In genomic region chr2:156307261-156307660, GRCm38 (mm10) we compare ENCODE assay signal across 8 mouse cellular contexts. TPM values are rescaled to one million over a fixed set of nuclear protein-coding genes. Genes with fewer than 3 reads are reported as not detected.
DNase-seq lines count a peak whose midpoint lies in the region; TF ChIP-seq lines count a peak whose summit lies in the region.

No protein-coding gene starts in this region.

- no peaks in the 10 kb centered on the region; the same call in 1 of the 2 replicates for H3K4me1 ChIP-seq in spleen, adult 2 months (ENCODE audit: control insufficient read depth, insufficient read depth, insufficient read length)
- peaks cover 6% of the 10 kb centered on the region for H3K4me1 ChIP-seq in embryonic facial prominence, embryonic 10.5 days
- peaks cover 12% of the 10 kb centered on the region for H3K4me1 ChIP-seq in forebrain, embryonic 10.5 days

- H3K36me3 ChIP-seq in spleen, adult 2 months (ENCODE audit: control insufficient read depth, insufficient read depth, low read length) = peaks cover 10% of the 10 kb centered on the region
- peaks cover 72% of the 10 kb centered on the region for H3K36me3 ChIP-seq in embryonic facial prominence, embryonic 10.5 days (replicated peaks)
- H3K36me3 ChIP-seq in forebrain, embryonic 10.5 days (replicated peaks) = peaks cover 82% of the 10 kb centered on the region

- H3K27ac ChIP-seq in gastrocnemius, adult 2 months = no peak overlapping the region
- H3K27ac ChIP-seq in spleen, adult 2 months (ENCODE audit: insufficient read depth, low read length) = no peak overlapping the region
- no peak overlapping the region for H3K27ac ChIP-seq in embryonic facial prominence, embryonic 10.5 days (replicated peaks)
- no peak overlapping the region for H3K27ac ChIP-seq in forebrain, embryonic 10.5 days

- no peak for TF ChIP-seq POLR2A in spleen, adult 2 months (IDR thresholded peaks at IDR 0.05; ENCODE audit: low read depth, low read length)

- no peak overlapping the region for H3K4me3 ChIP-seq in gastrocnemius, adult 2 months
- H3K4me3 ChIP-seq in spleen, adult 2 months (ENCODE audit: extremely low read depth, insufficient read depth, insufficient read length) = no peak overlapping the region
- H3K4me3 ChIP-seq in embryonic facial prominence, embryonic 10.5 days = no peak overlapping the region
- H3K4me3 ChIP-seq in forebrain, embryonic 10.5 days = no peak overlapping the region

- intact Hi-C loops in gastrocnemius, adult 2 months (cut with DNase I) = no loop called here

- 62% methylated on average over 5 of the region's 5 CpGs for WGBS in spleen, adult 2 months
- 64% methylated on average over 5 of the region's 5 CpGs for WGBS in embryonic facial prominence, embryonic 10.5 days
- WGBS in forebrain, embryonic 10.5 days = 68% methylated on average over 5 of the region's 5 CpGs

- TF ChIP-seq CTCF in gastrocnemius, adult 2 months (IDR thresholded peaks at IDR 0.05) = peak; percentile 43
- TF ChIP-seq CTCF in spleen, adult 2 months (IDR thresholded peaks at IDR 0.05; ENCODE audit: extremely low read depth, insufficient read depth, insufficient read length, insufficient replicate concordance) = peak; percentile 45; the same call in 1 of the 2 replicates

- no peaks in the 10 kb centered on the region for H3K27me3 ChIP-seq in spleen, adult 2 months (ENCODE audit: control insufficient read depth, insufficient read depth, low read length)
- H3K27me3 ChIP-seq in embryonic facial prominence, embryonic 10.5 days (replicated peaks; ENCODE audit: low read depth, poor library complexity, severe bottlenecking) = no peaks in the 10 kb centered on the region
- H3K27me3 ChIP-seq in forebrain, embryonic 10.5 days (ENCODE audit: poor library complexity, severe bottlenecking) = no peaks in the 10 kb centered on the region

- peak; percentile 32 for DNase-seq in gastrocnemius, adult 2 months
- DNase-seq in gastrocnemius, postnatal 25 days = no peak
- DNase-seq in spleen, adult 2 months (ENCODE audit: low read depth in 1 of 2, low spot score in 2 of 2) = peak in 1 of 2 experiments; percentile 36
- DNase-seq in spleen, postnatal 4 days (ENCODE audit: low spot score in 2 of 2) = no peak
- peak; percentile 21 for DNase-seq in embryonic facial prominence, embryonic 10.5 days (ENCODE audit: low spot score)
- peak; percentile 39 for DNase-seq in retina, embryonic 14.5 days (ENCODE audit: low spot score)
- DNase-seq in layer of hippocampus, adult 9-11 months = no peak
- no peak for DNase-seq in forebrain, embryonic 10.5 days (ENCODE audit: extremely low spot score, low spot score)

- no peaks in the 10 kb centered on the region for H3K9me3 ChIP-seq in embryonic facial prominence, embryonic 10.5 days
- no peaks in the 10 kb centered on the region for H3K9me3 ChIP-seq in forebrain, embryonic 10.5 days

RNA-seq across cellular contexts. Expression of gene Cnbd2, which starts 4.8 kb away (rescaled TPM):
- total RNA-seq in gastrocnemius, adult 2 months (2021) = under 1 TPM; 0.86 to 0.92 TPM
- under 1 TPM; 0.84 to 0.91 TPM for total RNA-seq in gastrocnemius, postnatal 25 days (2021)
- polyA plus RNA-seq in spleen, adult 2 months (2012; rRNA removed) = 2.0 and 2.2 TPM in 2 replicates
- 2.8 and 3.3 TPM in 2 replicates for polyA plus RNA-seq in embryonic facial prominence, embryonic 10.5 days (2016; fragmentation: Nextera tagmentation; extraction: Ambion mirVana)
- 2.5 and 2.6 TPM in 2 replicates for polyA plus RNA-seq in forebrain, embryonic 10.5 days (2016; fragmentation: Nextera tagmentation; extraction: Ambion mirVana)

RNA-seq across cellular contexts. Expression of gene Scand1, which starts 5.2 kb away (rescaled TPM):
- 10 to 100 TPM; 61.0 to 61.2 TPM for total RNA-seq in gastrocnemius, adult 2 months (2021)
- 10 to 100 TPM; 58.5 to 59.5 TPM for total RNA-seq in gastrocnemius, postnatal 25 days (2021)
- 167 and 366 TPM in 2 replicates for polyA plus RNA-seq in spleen, adult 2 months (2012; rRNA removed)
- 54.9 and 60.2 TPM in 2 replicates for polyA plus RNA-seq in embryonic facial prominence, embryonic 10.5 days (2016; fragmentation: Nextera tagmentation; extraction: Ambion mirVana)
- 49.0 and 52.1 TPM in 2 replicates for polyA plus RNA-seq in forebrain, embryonic 10.5 days (2016; fragmentation: Nextera tagmentation; extraction: Ambion mirVana)

Comparison
In these comparisons a context has a peak if more than half of its experiments do, and no peak if none do; other contexts are left out.
1. DNase-seq: peak in gastrocnemius, adult 2 months (single experiment), embryonic facial prominence, embryonic 10.5 days (single experiment) and retina, embryonic 14.5 days (single experiment); none in gastrocnemius, postnatal 25 days (single experiment), spleen, postnatal 4 days (0 of 2), layer of hippocampus, adult 9-11 months (single experiment) and forebrain, embryonic 10.5 days (single experiment).